Mouse (Mus musculus) forebrain, embryonic 11.5 days (tissue): ENCODE measurements around the gene Derl3. TPM values are rescaled to one million over a fixed set of nuclear protein-coding genes. Genes with fewer than 3 reads are reported as not detected.
A peak's percentile ranks its signal among the peaks of the same experiment; 100 is the strongest.

ENCODE experiments used
- ATAC-seq: fragments of 200-750 bp; cut with Nextera tagmentation; replicated peaks from 2 replicates; pipeline ENCODE4 v1.8.0; 2017; ENCODE audit warnings: moderate TSS enrichment; ENCODE audit not compliant: low FRiP score
- DNase-seq: peaks from one replicate; pipeline ENCODE4 v3.0.0-alpha.2; 2017; ENCODE audit warnings: low spot score
- H3K27ac ChIP-seq: fragments of 300-500 bp; sonication (generic); 2 replicates; pipeline ENCODE4 v1.5.1; 2014; ENCODE audit warnings: low read depth, low read length
- H3K27me3 ChIP-seq: fragments of 300-500 bp; sonication (generic); 2 replicates; pipeline ENCODE4 v1.6.1; 2014; ENCODE audit warnings: mild to moderate bottlenecking, low read length, mixed read lengths; ENCODE audit not compliant: control insufficient read depth, insufficient read depth
- H3K36me3 ChIP-seq: fragments of 300-500 bp; sonication (generic); 2 replicates; pipeline ENCODE4 v1.6.1; 2014; ENCODE audit warnings: mild to moderate bottlenecking, low read length, moderate library complexity, mixed read lengths; ENCODE audit not compliant: control insufficient read depth, insufficient read depth
- H3K4me1 ChIP-seq: fragments of 300-500 bp; sonication (generic); replicated peaks from 2 replicates; pipeline ENCODE4 v1.6.1; 2014; ENCODE audit warnings: low read length, mixed read lengths; ENCODE audit not compliant: control insufficient read depth, insufficient read depth
- H3K4me2 ChIP-seq: fragments of 300-500 bp; sonication (generic); 2 replicates; pipeline ENCODE4 v1.6.1; 2014; ENCODE audit warnings: low read depth, mild to moderate bottlenecking, low read length, moderate library complexity, mixed read lengths; ENCODE audit not compliant: severe bottlenecking
- H3K4me3 ChIP-seq: fragments of 300-500 bp; sonication (generic); 2 replicates; pipeline ENCODE4 v1.5.1; 2014; ENCODE audit warnings: low read depth, low read length
- H3K9ac ChIP-seq: fragments of 300-500 bp; sonication (generic); 2 replicates; pipeline ENCODE4 v1.6.1; 2014; ENCODE audit warnings: low read length
- H3K9me3 ChIP-seq: fragments of 300-500 bp; sonication (generic); 2 replicates; pipeline ENCODE4 v1.6.1; 2016; ENCODE audit warnings: low read length, mixed read lengths; ENCODE audit not compliant: control insufficient read depth
- WGBS: fragments of 180-500 bp; shearing (Covaris S2); extraction: QIAGEN DNeasy Blood & Tissue Kit; methylation state at CpG from one replicate; pipeline ENCODE4 v1.1.7; 2014; 5-methylcytosine and 5-hydroxymethylcytosine counted together
- polyA plus RNA-seq: library from polyadenylated mRNA; unstranded; fragments of >200 nt; fragmentation: Nextera tagmentation; extraction: Ambion mirVana; gene quantifications from 2 replicates; pipeline ENCODE4 v1.2.1, GENCODE M21; 2014

Derl3 gene
- polyA plus RNA-seq, 1 experiment from 2014 or later = 3.4 TPM

- H3K27me3 ChIP-seq = peaks cover 22% of the 10 kb centered on the region
- H3K4me1 ChIP-seq = no peaks in the 10 kb centered on the region; the same call in 1 of the 2 replicates
- no peak overlapping the region for H3K4me2 ChIP-seq
- H3K27ac ChIP-seq = no peak overlapping the region
- no peak for ATAC-seq
- H3K36me3 ChIP-seq = no peaks in the 10 kb centered on the region
- H3K4me3 ChIP-seq = no peak overlapping the region
- WGBS = 57% methylated on average over 9 of the region's 9 CpGs
- no peaks in the 10 kb centered on the region for H3K9me3 ChIP-seq
- H3K9ac ChIP-seq = no peak overlapping the region
- no peak for DNase-seq
Observed at GRCm38 (mm10) chr10:75939481-75940234, 46.4 kb downstream of the Derl3 start.

GRCm38 (mm10) chr10:75940520-75940919, 47.3 kb downstream of the Derl3 start, which contains the start of gene Gm867:
Gm867 (minus strand) TSS chr10:75940672.
- Histone ChIP-seq H3K27ac (no peak within 1 kb of the TSS), H3K27me3 (peaks cover 19% of the 10 kb centered on the region), H3K4me2 (no peak within 1 kb of the TSS), H3K9ac (no peak within 1 kb of the TSS), H3K4me3 (no peak within 1 kb of the TSS), H3K9me3 (no peaks in the 10 kb centered on the region), H3K36me3 (no peaks in the 10 kb centered on the region), H3K4me1 (no peaks in the 10 kb centered on the region; the same call in 1 of the 2 replicates)
- 93% methylated on average over 5 of the region's 5 CpGs for whole genome bisulfite sequencing
- DNase-seq (no peak), ATAC-seq (no peak)

DNA sequence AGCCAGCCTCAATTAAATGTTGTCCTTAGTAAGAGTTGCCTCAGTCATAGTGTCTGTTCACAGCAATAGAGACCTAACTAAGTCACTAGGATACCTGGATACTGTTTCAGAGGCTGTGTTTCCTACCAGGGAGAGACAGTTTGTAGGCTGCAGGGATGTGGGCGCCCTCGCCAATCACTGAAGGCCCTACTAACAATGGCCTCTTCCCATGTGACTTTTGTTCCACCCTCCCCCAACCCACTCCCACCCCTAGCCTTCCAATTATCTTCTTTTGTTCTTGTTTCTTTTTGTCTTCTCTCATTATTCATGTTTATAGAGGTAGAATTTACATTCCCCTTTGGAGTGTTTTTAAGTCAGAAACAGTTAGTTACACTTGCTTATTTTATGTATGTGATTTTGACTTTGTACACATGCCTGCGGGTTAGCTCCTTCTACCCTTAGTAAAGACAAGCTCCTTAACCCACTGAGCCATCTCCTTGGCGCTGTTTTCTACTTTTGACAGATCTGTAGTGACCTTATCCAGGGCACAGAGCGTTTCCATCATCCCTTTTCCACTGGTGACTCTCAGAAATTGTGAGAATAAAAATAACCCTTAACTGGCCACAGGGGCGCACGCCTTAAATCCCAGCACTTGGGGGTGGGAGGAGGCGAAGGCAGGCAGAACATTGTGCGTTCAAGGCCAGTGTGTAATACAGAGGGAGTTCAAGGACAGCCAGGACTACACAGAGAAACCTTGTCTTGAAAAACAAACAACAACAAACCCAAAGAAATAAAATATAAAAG, 48.0 kb downstream of the Derl3 start:
- H3K27me3 ChIP-seq = peaks cover 14% of the 10 kb centered on the region; the same call in 1 of the 2 replicates
- 62% methylated on average over 9 of the region's 9 CpGs for WGBS
- H3K9ac ChIP-seq = no peak overlapping the region
- no peaks in the 10 kb centered on the region for H3K9me3 ChIP-seq
- H3K4me2 ChIP-seq = no peak overlapping the region
- H3K4me3 ChIP-seq = no peak overlapping the region
- no peaks in the 10 kb centered on the region for H3K36me3 ChIP-seq
- ATAC-seq (no peak), DNase-seq (no peak)
- H3K27ac ChIP-seq = no peak overlapping the region
- H3K4me1 ChIP-seq = no peaks in the 10 kb centered on the region; the same call in 1 of the 2 replicates

DNA sequence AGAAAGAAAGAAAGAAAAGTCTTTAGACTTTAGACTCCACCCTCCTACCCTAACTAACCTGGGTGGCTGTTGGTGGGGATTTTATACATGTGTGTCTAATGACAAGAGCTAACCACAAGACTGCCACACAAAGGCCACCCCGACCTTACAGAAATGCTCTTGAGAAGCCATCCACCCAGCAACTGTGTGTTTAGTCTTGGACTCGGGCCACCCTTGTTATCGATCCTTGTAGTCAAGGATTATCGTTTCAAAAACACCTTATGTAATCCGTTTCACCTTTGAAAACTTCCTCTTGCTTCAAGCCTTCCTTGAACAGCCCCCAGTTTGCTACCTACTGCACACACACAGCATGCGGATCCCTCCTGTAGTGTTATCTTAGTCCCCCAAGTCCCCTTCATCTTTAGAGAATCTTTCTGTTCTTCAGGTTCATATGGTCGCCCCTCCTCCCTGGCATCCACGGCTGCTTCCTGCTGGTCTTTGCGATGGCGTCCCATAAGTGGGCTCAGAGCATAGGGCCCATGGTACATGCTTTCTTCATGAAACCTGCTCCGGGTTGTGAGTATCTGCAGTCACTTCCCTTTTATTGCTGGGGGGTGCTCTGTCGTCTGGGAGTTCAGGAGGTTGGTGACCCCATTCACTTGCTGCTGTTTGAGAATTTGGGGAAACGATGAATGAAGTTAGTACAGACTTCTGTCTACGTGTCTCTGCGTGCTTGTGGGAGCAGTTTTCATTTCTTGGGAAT, 49.7 kb downstream of the Derl3 start, which contains the start of gene Vpreb3:
TSS of gene Vpreb3 (plus strand) at position 322 of the 742 bp plus-strand sequence.
- WGBS = 86% methylated on average over 15 of the region's 15 CpGs
- H3K27ac ChIP-seq = no peak within 1 kb of the TSS

DNA sequence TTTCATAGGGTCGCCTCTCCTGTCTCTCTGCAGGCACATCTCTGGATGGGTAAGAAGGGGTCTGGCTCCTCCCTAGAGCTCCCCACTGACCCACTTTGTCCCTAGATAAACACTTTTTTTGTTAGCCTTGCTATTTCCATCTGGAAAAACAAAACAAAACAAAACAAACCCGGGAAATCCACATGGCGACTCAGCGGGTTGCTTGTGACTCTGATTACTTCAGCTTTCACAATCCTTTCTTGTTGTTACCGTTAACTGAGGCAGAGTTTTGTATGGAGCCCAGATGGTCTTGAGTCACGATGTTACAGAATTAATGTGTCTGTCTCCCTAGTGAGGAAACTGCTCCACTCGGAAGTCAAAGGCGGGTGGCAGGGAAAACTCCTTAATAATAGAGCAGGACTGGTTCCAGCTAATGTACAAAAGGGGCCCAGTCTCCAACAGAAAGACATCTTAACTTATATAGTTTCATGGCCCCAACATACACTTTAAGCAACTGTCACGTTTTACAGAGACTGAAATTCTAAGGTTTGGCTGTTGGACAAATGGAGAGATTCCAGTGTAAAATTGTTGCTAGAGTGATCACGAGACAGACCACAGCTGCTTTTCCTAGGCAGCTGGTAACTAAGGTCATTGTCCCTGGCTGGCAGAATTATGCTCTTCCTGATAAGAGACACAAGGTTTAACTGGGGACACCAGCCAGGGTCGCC, 51.0 kb downstream of the Derl3 start:
- ATAC-seq = no peak

More for the DNA sequence above, 49.7 kb downstream of the Derl3 start, which contains the start of gene Vpreb3:
- ATAC-seq (no peak), DNase-seq (no peak)
- Histone ChIP-seq H3K4me3 (no peak within 1 kb of the TSS), H3K9ac (0 out of 2 replicates have a peak within 1 kb of the TSS, but pooled peaks have one; percentile 23), H3K4me2 (no peak within 1 kb of the TSS), H3K4me1 (no peaks in the 10 kb centered on the region), H3K36me3 (no peaks in the 10 kb centered on the region), H3K9me3 (no peaks in the 10 kb centered on the region), H3K27me3 (no peaks in the 10 kb centered on the region)

DNA sequence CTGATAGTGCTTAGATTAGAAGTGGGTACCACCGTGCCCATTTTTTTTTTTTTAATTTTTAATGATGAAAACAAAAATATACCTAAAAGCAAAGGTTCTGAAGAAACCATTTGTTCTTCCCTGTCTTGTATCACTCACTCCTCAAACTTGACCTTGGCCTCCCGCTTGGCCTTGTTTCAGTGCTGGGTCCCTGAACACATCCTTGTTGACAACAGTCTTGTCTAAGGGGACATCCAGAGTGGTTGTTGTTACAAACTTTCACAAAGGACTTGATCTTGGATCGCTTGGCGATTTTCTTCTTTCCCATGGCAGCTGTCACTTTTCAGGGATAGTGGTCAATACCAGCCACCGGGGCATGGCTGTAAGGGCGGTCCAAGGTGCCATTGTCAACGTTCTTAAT, 52.0 kb downstream of the Derl3 start:
- no peaks in the 10 kb centered on the region for H3K4me1 ChIP-seq
- no peaks in the 10 kb centered on the region for H3K27me3 ChIP-seq
- no peak overlapping the region for H3K27ac ChIP-seq
- H3K9me3 ChIP-seq = no peaks in the 10 kb centered on the region
- no peaks in the 10 kb centered on the region for H3K36me3 ChIP-seq
- ATAC-seq (no peak), DNase-seq (no peak)
- H3K4me2 ChIP-seq = no peak overlapping the region
- H3K9ac ChIP-seq = no peak overlapping the region
- WGBS = 92% methylated on average over 7 of the region's 7 CpGs
- no peak overlapping the region for H3K4me3 ChIP-seq

More for the DNA sequence above, 51.0 kb downstream of the Derl3 start:
- no peak overlapping the region for H3K4me2 ChIP-seq
- DNase-seq = no peak
- H3K4me1 ChIP-seq = no peaks in the 10 kb centered on the region
- H3K27me3 ChIP-seq = no peaks in the 10 kb centered on the region
- H3K36me3 ChIP-seq = no peaks in the 10 kb centered on the region
- H3K9me3 ChIP-seq = no peaks in the 10 kb centered on the region
- H3K27ac ChIP-seq = no peak overlapping the region
- 31% methylated on average over 11 of the region's 11 CpGs for WGBS
- no peak overlapping the region for H3K9ac ChIP-seq
- H3K4me3 ChIP-seq = no peak overlapping the region
